Mouse (Mus musculus) embryonic facial prominence, embryonic 12.5 days (tissue): ENCODE measurements around the gene Wdr43. TPM values are rescaled to one million over a fixed set of nuclear protein-coding genes. Genes with fewer than 3 reads are reported as not detected.

ENCODE experiments used
- ATAC-seq: fragments of 200-750 bp; cut with Nextera tagmentation; 2 replicates; pipeline ENCODE4 v1.8.0; 2017; ENCODE audit not compliant: insufficient number of reproducible peaks, insufficient read depth, low FRiP score, low TSS enrichment
- H3K27ac ChIP-seq: fragments of 300-500 bp; sonication (generic); 2 replicates; pipeline ENCODE4 v1.5.1; 2016; ENCODE audit warnings: mild to moderate bottlenecking
- H3K27me3 ChIP-seq: fragments of 300-500 bp; sonication (generic); 2 replicates; pipeline ENCODE4 v1.6.1; 2016; ENCODE audit warnings: mild to moderate bottlenecking, moderate library complexity
- H3K36me3 ChIP-seq: fragments of 300-500 bp; sonication (generic); 2 replicates; pipeline ENCODE4 v1.6.1; 2016; ENCODE audit warnings: mild to moderate bottlenecking
- H3K4me1 ChIP-seq: fragments of 300-500 bp; sonication (generic); 2 replicates; pipeline ENCODE4 v1.6.1; 2016
- H3K4me2 ChIP-seq: fragments of 300-500 bp; sonication (generic); replicated peaks from 2 replicates; pipeline ENCODE4 v1.6.1; 2016; ENCODE audit warnings: mild to moderate bottlenecking, moderate library complexity
- H3K4me3 ChIP-seq: fragments of 300-500 bp; sonication (generic); 2 replicates; pipeline ENCODE4 v1.5.1; 2016; ENCODE audit warnings: mild to moderate bottlenecking
- H3K9ac ChIP-seq: fragments of 300-500 bp; sonication (generic); 2 replicates; pipeline ENCODE4 v1.6.1; 2016; ENCODE audit warnings: mild to moderate bottlenecking, moderate library complexity
- H3K9me3 ChIP-seq: fragments of 300-500 bp; sonication (generic); 2 replicates; pipeline ENCODE4 v1.6.1; 2016; ENCODE audit warnings: mild to moderate bottlenecking, moderate library complexity
- WGBS: fragments of 180-500 bp; shearing (Covaris S2); methylation state at CpG from one replicate; pipeline ENCODE4 v1.1.7; 2016; 5-methylcytosine and 5-hydroxymethylcytosine counted together
- polyA plus RNA-seq: library from polyadenylated mRNA; unstranded; fragments of >200 nt; fragmentation: Nextera tagmentation; extraction: Ambion mirVana; gene quantifications from 2 replicates; pipeline ENCODE4 v1.2.1, GENCODE M21; 2016

Gene Wdr43
- polyA plus RNA-seq, 1 experiment from 2014 or later = 85.8 TPM

DNA sequence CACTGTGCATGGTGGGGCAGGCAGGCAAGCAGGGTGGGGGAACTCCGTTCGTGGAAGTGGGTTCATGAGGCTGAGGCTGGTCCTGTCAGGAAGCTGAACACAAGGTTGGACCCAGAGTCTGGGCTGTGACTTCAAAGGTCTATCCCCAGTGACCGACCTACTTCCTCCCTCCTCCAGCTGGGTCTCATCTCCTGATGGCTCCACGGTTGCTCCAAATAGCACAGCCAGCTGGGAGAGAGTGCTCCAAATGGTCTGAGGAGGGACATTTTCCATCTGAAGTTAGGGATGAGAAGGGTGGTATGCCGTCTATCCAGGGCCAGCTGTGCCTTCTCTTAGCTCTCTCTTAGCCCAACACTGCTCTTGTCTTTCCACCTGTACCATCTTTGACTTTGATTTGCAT is 74.2 kb downstream of the Wdr43 start:
- Histone ChIP-seq H3K4me1 (no peaks in the 10 kb centered on the region), H3K27me3 (no peaks in the 10 kb centered on the region), H3K4me3 (no peak overlapping the region), H3K27ac (no peak overlapping the region), H3K4me2 (no peak overlapping the region), H3K9me3 (no peaks in the 10 kb centered on the region; the same call in 1 of the 2 replicates), H3K36me3 (no peaks in the 10 kb centered on the region), H3K9ac (no peak overlapping the region)
- WGBS = 83% methylated on average over 5 of the region's 5 CpGs
- ATAC-seq = no peak

- no peak for ATAC-seq
Measured at GRCm38 (mm10) chr17:71691361-71691875, 75.7 kb downstream of the Wdr43 start.

DNA sequence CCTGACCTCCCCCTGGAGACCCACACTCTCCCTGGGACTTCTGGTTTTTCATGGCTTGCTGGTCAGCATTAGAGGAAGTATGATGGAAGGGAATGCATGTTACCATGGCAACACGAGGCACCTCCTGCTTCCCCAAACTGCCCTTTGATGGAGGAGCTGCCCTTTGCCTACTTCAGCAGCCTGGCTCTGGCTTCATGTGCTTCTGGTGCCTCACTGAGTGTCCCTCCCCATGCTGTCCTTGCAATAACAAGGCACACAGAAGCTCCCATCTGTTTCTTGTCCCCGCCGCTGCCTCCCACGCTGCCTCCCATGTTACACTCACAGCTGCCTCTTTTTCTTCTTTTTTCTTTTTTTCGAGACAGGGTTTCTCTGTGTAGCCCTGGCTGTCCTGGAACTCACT is 77.6 kb downstream of the Wdr43 start:
- Histone ChIP-seq H3K4me1 (0 out of 2 replicates have a peak, but pooled peaks cover 3% of the 10 kb centered on the region), H3K9ac (no peak overlapping the region), H3K36me3 (no peaks in the 10 kb centered on the region), H3K27ac (no peak overlapping the region), H3K4me2 (no peak overlapping the region), H3K4me3 (no peak overlapping the region), H3K9me3 (no peaks in the 10 kb centered on the region; the same call in 1 of the 2 replicates), H3K27me3 (no peaks in the 10 kb centered on the region)
- no peak for ATAC-seq
- 49% methylated on average over 5 of the region's 5 CpGs for WGBS

More at GRCm38 (mm10) chr17:71691361-71691875, 75.7 kb downstream of the Wdr43 start:
- no peaks in the 10 kb centered on the region for H3K36me3 ChIP-seq
- no peak overlapping the region for H3K4me3 ChIP-seq
- no peaks in the 10 kb centered on the region for H3K27me3 ChIP-seq
- H3K4me2 ChIP-seq = no peak overlapping the region
- no peak overlapping the region for H3K9ac ChIP-seq
- no peak overlapping the region for H3K27ac ChIP-seq
- no peaks in the 10 kb centered on the region; the same call in 1 of the 2 replicates for H3K9me3 ChIP-seq
- 0 out of 2 replicates have a peak, but pooled peaks cover 3% of the 10 kb centered on the region for H3K4me1 ChIP-seq
- 82% methylated on average over 11 of the region's 11 CpGs for WGBS

GRCm38 (mm10) chr17:71693780-71694179 is 78.1 kb downstream of the Wdr43 start:
- no peak overlapping the region for H3K27ac ChIP-seq
- ATAC-seq = no peak

GRCm38 (mm10) chr17:71695151-71695550 is 79.5 kb downstream of the Wdr43 start:
- Histone ChIP-seq H3K4me1 (0 out of 2 replicates have a peak, but pooled peaks cover 3% of the 10 kb centered on the region), H3K4me3 (no peak overlapping the region), H3K4me2 (no peak overlapping the region), H3K27me3 (no peaks in the 10 kb centered on the region), H3K9ac (no peak overlapping the region), H3K27ac (no peak overlapping the region), H3K36me3 (no peaks in the 10 kb centered on the region), H3K9me3 (no peaks in the 10 kb centered on the region)
- no peak for ATAC-seq
- WGBS = 88% methylated on average over 8 of the region's 8 CpGs

More at GRCm38 (mm10) chr17:71693780-71694179, 78.1 kb downstream of the Wdr43 start:
- Histone ChIP-seq H3K27me3 (no peaks in the 10 kb centered on the region), H3K9ac (no peak overlapping the region), H3K4me2 (no peak overlapping the region), H3K36me3 (no peaks in the 10 kb centered on the region), H3K4me3 (no peak overlapping the region), H3K9me3 (no peaks in the 10 kb centered on the region), H3K4me1 (0 out of 2 replicates have a peak, but pooled peaks cover 3% of the 10 kb centered on the region)
- 52% methylated on average over 8 of the region's 8 CpGs for WGBS

GRCm38 (mm10) chr17:71695716-71696315 is 80.1 kb downstream of the Wdr43 start:
- 0 out of 2 replicates have a peak, but pooled peaks cover 3% of the 10 kb centered on the region for H3K4me1 ChIP-seq
- H3K36me3 ChIP-seq = no peaks in the 10 kb centered on the region
- WGBS = 71% methylated on average over 15 of the region's 15 CpGs
- H3K4me3 ChIP-seq = no peak overlapping the region
- H3K4me2 ChIP-seq = no peak overlapping the region
- no peak overlapping the region for H3K9ac ChIP-seq
- H3K9me3 ChIP-seq = no peaks in the 10 kb centered on the region
- ATAC-seq = no peak
- H3K27ac ChIP-seq = no peak overlapping the region
- no peaks in the 10 kb centered on the region for H3K27me3 ChIP-seq

DNA sequence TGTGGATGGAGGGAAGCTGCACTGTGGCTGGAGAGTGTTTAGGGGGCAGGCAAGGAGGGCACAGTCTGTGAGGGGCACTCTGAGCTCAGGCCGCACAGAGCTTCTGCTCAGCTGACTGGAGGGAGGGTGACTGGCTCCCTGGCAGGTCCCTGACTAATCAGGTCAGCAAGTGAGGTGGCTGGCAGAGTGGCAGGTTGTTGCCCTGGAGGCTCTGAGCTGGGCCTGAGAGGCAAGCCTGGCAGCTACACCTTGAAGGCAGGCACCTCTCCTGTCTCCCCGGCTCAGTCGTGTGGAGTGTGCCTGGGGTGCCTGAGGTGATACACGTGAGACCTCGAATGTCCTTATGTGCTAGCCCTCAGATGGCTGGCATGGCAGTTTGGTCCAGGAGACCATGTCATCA is 80.7 kb downstream of the Wdr43 start:
- no peaks in the 10 kb centered on the region for H3K27me3 ChIP-seq
- H3K4me3 ChIP-seq = no peak overlapping the region
- no peak overlapping the region for H3K4me2 ChIP-seq
- no peaks in the 10 kb centered on the region for H3K36me3 ChIP-seq
- H3K27ac ChIP-seq = no peak overlapping the region
- ATAC-seq = no peak
- 71% methylated on average over 5 of the region's 5 CpGs for WGBS
- H3K9me3 ChIP-seq = no peaks in the 10 kb centered on the region
- 0 out of 2 replicates have a peak, but pooled peaks cover 3% of the 10 kb centered on the region for H3K4me1 ChIP-seq
- H3K9ac ChIP-seq = no peak overlapping the region

- H3K4me1 ChIP-seq = 0 out of 2 replicates have a peak, but pooled peaks cover 3% of the 10 kb centered on the region
- ATAC-seq = no peak
- H3K36me3 ChIP-seq = no peaks in the 10 kb centered on the region
- H3K9me3 ChIP-seq = no peaks in the 10 kb centered on the region
- no peak overlapping the region for H3K27ac ChIP-seq
- 75% methylated on average over 11 of the region's 11 CpGs for WGBS
- no peaks in the 10 kb centered on the region for H3K27me3 ChIP-seq
- H3K4me3 ChIP-seq = no peak overlapping the region
- no peak overlapping the region for H3K9ac ChIP-seq
- no peak overlapping the region for H3K4me2 ChIP-seq
Measured at GRCm38 (mm10) chr17:71697896-71698618, 82.4 kb downstream of the Wdr43 start.

- Histone ChIP-seq H3K4me1 (0 out of 2 replicates have a peak, but pooled peaks cover 3% of the 10 kb centered on the region), H3K36me3 (no peaks in the 10 kb centered on the region), H3K4me2 (no peak overlapping the region), H3K27ac (no peak overlapping the region), H3K9ac (no peak overlapping the region), H3K9me3 (no peaks in the 10 kb centered on the region), H3K27me3 (no peaks in the 10 kb centered on the region), H3K4me3 (no peak overlapping the region)
- 86% methylated on average over 11 of the region's 11 CpGs for WGBS
- no peak for ATAC-seq
Measured at GRCm38 (mm10) chr17:71698619-71698956, 82.9 kb downstream of the Wdr43 start.

- WGBS = 83% methylated on average over 1 of the region's 1 CpGs
- ATAC-seq = no peak
- no peak overlapping the region for H3K9ac ChIP-seq
Measured at GRCm38 (mm10) chr17:71705113-71705512, 89.4 kb downstream of the Wdr43 start.

GRCm38 (mm10) chr17:71705550-71706480 is 90.1 kb downstream of the Wdr43 start:
- no peaks in the 10 kb centered on the region for H3K9me3 ChIP-seq
- 85% methylated on average over 14 of the region's 14 CpGs for WGBS
- H3K27me3 ChIP-seq = no peaks in the 10 kb centered on the region
- H3K4me1 ChIP-seq = no peaks in the 10 kb centered on the region
- H3K9ac ChIP-seq = no peak overlapping the region
- H3K4me3 ChIP-seq = no peak overlapping the region
- ATAC-seq = no peak
- no peaks in the 10 kb centered on the region for H3K36me3 ChIP-seq
- no peak overlapping the region for H3K4me2 ChIP-seq
- H3K27ac ChIP-seq = no peak overlapping the region

More at GRCm38 (mm10) chr17:71705113-71705512, 89.4 kb downstream of the Wdr43 start:
- Histone ChIP-seq H3K27ac (no peak overlapping the region), H3K9me3 (no peaks in the 10 kb centered on the region), H3K27me3 (no peaks in the 10 kb centered on the region), H3K4me2 (no peak overlapping the region), H3K4me1 (no peaks in the 10 kb centered on the region), H3K4me3 (no peak overlapping the region), H3K36me3 (no peaks in the 10 kb centered on the region)
